Mouse (Mus musculus) heart, adult 8-10 months (tissue): Measurements from ENCODE around the gene Eri3. TPM values are rescaled to one million over a fixed set of nuclear protein-coding genes. Genes with fewer than 3 reads are reported as not detected.

ENCODE experiments used
- DNase-seq: peaks from one replicate; pipeline ENCODE4 v3.0.0; 2022; ENCODE audit warnings: low spot score
- total RNA-seq, 4 experiments: library from RNA; stranded (reverse); gene quantifications; 2 replicates each; pipeline ENCODE4 v1.2.4; 2022

Eri3 gene
- total RNA-seq, 4 experiments from 2014 or later = 85.6 to 111 (median 98.8) TPM

DNA sequence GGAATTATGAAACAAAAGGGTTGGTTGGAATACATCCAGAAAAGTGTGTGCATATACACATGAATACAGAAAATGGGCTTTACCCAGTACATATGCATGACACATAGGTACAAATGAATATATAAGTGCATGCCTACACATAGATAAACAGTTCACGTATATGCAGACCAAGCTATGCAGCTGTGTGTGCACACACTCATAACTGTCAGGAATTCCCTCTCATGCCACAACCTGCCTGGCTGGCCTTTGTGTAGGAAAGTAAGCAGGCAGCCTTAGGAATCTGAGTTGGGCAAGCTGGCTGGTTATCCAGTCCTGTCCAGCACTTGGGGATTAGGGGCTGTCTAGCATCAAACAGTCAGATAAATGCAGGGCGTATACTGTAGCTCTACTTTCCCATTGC is 72.9 kb downstream of the Eri3 start:
- no peak for DNase-seq

DNA sequence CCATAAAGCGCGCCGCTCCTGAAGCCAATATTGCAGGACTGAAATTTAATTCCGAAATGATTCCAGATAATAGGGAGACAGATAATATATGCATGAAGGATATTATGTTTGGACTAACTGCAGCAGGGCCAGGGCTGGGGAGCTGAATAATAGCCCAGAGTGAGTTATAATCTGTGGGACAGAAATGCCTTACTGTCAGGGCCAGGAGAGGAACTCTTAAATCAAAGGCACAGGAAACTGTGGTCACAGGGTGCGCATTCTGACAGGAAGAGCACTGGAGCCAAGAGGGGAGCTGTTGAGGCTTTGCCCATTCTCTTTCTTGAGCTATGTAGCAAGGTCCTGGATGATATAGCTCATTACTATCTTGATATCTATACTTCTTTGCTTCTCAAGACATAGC is 74.5 kb downstream of the Eri3 start:
- no peak for DNase-seq

DNA sequence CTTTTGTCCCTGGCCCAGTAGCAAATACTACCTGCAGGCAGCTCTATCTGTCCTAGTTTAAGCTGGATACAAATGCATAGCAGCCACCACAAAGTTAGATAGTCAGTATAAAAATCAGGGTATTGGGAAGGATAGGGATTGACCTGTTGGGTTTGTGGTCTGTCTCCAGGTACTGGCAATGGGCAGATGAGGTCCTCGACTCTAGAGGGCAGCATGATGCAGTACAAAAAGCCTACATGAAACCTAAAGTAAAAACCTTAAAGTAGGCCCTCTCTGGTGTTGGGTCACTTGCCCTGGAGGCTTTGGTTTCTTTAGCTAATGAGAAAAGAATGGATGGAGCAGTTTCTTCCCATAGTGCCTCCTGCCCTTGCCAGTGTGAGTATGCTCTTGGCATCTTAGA is 78.3 kb downstream of the Eri3 start:
- no peak for DNase-seq

DNA sequence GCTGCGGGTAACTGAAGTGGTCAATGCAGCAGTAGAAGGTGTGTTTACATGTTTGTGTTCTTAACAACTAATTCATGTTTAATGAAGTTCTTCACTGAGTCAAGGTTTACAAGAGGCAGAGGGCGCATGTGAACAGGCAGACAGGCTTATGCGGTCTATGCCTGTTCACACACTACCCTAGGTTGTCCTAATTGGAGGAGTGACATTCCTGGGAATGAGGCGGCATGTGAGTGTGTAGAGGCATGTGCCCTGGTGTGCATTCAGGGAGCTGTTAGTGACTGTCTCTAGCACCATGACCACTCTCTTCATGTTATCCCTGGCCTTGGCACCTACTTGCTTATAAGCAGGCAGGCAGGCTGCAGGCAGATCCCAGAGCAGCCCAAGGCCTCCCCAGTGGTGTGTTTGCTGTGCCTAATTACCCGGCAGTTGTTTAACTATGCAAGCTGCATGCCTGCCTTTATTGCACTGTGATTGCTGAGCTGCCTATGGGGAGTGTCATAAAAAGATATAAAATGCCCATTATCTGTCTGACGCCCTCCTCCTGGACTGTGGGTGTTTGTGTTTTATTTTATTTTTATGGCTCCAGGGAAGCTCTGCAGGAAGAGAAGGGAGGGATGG is 80.0 kb downstream of the Eri3 start:
- no peak for DNase-seq

DNA sequence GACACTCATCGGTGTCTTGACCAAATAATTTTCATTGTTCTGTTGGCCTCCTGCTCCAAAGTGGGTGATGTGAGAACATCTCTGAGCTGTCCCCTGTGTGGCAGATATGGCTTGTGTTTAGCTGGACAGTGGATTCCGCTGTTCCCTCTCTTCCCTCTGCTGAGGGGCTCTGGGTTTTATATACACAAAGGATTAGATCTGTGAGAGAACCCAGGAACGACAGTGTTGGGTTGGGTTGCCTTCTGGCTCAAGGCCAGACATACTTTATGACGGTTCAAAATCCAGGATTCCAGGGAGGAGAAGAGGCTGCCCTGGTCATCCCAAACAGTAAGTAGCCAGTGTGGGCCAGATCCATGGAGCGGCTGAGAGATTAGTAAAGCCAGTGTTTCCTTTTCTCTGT is 83.4 kb downstream of the Eri3 start:
- no peak for DNase-seq

DNA sequence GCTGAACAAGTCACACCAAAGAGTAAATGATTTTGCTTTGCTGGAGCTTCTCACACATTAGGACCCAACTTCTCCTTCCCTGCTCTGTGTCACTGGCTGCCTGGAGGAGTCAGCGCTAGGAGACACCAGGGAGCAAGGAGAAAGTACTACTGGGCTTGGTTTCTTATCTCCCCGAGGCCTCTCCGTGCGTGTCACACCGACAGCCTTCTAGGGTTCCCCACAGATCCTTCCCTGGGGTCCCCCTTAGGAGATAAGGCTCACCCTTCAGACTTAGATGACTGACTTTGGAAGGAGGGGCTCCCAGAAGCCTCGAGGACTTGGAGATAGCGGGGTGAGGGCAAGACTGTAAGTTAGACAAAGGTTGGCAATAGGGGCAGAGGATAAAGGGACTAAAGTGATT is 84.5 kb downstream of the Eri3 start:
- no peak for DNase-seq

DNA sequence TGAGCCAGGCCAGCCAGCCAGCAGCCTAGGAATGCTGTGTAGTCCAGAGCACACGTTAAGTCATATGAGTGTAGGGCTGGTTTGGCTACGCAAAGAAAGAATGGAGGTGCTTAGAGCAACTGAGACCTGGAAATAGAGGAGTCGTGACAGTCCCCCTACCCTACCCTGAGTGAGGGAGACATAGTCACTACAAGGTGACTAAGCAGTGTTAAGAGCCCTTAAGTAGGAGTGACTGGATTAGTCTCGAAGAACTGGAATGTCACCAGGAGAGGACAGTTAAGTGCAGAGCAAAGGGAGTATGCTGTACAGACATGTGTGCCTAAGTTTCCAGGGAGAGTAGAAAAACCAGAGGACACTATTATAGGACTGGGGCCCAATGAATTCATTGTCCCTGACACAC is 86.0 kb downstream of the Eri3 start:
- no peak for DNase-seq

DNA sequence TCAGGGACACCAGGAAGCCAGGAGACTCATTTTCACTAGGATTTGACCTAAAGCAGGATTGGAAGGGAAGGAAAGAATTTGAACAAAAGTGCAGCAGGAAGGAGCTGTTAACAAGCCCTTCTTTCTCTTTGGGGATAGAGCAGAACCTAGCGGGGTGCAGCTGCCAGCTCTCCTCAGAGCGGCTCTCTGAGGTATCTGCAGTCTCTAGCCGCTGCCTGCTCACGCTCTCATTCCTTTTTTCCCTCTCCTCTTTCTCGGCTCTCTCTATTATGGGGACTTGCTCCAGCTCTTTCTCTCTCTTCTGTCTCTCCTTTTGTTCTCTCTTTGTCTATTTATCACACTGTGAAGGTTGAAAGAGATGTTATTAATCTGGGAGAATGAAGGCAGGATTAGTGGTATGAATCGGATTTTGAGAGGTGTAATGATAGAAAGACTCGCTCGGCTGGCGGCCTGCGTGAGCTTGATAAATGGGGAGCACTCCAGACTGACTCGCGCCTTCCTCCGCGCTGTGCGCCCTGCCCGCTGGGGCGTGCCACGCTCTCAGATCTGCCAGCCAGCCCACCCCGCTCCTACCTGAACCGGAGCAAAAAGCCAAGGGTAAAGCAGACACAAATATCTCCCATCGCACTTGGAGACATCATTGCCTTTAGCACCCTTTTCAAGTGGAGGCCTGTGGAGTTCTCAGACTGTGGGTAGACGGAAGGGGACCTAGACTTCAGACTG is 86.9 kb downstream of the Eri3 start:
- no peak for DNase-seq

DNA sequence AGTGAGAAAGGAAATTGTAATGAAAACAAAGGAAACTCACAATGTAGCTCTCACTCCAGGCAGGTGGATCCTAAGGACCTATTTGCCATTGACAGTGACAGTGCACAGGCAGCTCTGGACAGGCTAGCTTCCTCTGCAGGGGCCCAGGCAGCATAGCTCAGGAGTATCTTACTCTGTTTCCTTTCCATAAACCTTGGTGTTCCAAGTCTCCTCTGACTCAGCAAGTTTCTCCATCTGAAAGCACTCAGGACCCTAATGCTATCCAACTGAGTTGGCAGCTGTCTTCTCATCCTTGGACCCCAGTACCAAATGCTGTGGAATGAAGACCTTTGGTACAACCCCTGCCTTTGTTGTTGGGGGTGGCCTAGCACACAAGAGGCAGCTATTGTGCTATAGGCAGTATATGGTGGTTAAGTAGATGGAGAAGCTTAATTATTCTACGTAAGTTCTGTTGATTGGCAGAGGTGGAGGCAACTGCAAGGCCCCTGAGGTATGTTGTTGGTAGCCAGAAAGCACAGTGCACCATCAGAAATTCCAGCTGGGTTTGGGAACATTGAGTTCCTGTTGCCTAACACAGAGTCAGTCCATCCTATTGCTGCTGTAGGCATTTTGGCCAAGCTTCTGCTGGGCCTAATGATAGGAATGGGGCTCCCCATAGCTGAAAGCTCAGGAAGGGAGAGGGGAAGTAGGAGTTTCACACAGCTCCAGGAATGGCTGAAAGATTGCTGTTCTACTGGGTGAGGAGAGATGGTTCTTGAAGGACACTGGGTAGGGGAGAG is 90.9 kb downstream of the Eri3 start:
- peak; percentile 53 for DNase-seq

DNA sequence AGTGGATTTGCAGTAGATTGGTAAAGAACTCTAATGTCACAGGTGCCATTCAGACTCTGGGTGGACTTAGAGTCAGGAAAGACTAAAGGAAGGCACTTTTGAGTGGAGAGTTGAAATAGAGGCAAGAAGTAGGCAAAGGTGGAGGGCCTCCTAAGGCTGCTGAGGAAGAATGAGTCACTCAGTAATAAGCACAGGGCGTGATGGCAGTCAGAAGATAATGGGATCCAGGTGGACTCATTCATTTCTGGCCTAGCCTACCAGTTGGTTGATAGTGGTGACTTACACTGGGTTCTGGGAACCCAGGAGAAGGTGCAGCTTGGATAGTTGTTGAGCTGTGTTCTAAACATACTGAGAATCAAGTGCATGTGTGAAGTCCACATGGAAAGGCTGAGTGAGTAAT is 91.6 kb downstream of the Eri3 start:
- no peak for DNase-seq

DNA sequence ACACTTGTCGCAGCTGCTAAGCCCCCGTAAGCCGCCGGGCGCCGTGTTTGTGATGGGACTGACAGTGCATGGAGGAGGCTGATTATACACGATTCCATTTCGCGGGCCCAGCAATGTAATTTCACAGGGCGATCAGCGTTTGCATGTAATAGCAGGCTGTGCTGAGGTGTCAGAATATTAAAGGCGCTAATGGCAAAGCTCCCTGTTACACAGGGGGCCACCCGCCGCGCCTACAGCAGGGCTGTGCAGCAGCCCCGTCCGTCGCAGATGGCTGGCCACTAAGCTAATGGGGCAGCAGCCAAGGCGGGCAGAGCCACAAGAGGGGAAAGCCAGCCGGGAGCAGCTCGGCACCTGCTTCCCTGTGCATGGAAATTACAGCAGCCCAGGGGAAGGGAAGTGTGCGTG is 94.9 kb downstream of the Eri3 start:
- no peak for DNase-seq

DNA sequence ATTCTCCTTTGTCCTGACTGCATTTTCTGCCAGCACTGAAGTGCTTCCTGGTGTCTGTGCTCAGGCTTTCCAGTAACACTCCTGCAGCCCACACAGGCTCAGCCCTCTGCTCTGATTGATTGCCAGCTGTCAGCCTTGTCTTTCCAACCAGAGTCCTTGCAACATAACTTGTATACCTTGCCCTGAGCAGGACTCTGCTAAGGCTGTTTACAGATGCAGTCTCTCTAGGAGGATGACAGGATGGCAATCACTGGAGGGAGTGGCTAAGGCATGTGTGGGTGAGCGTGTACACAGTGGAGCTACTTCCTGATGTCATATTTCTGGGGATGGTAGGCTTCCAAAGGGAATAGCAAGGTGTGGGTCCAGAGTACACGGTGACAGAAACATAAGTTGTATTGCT is 95.7 kb downstream of the Eri3 start:
- DNase-seq = no peak

DNA sequence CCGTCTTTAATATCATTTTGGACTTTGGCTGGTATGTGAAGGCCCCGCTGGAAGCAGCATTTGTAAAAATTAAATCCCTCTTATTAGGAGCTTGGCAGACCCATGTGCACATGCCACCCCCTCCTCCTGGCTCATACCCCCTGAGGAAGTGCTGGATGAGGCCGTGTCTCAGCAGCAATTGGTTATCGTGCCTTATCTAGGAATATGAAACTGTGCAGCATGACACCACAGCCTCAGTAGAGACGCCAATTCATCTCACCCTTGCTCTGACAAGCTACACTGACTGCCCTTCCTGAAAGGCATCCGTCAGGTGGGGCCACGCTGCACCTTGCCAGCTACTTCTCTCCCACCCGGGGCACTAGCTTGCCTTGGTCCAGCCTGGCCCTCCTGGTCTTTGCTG is 96.3 kb downstream of the Eri3 start:
- DNase-seq = no peak

DNA sequence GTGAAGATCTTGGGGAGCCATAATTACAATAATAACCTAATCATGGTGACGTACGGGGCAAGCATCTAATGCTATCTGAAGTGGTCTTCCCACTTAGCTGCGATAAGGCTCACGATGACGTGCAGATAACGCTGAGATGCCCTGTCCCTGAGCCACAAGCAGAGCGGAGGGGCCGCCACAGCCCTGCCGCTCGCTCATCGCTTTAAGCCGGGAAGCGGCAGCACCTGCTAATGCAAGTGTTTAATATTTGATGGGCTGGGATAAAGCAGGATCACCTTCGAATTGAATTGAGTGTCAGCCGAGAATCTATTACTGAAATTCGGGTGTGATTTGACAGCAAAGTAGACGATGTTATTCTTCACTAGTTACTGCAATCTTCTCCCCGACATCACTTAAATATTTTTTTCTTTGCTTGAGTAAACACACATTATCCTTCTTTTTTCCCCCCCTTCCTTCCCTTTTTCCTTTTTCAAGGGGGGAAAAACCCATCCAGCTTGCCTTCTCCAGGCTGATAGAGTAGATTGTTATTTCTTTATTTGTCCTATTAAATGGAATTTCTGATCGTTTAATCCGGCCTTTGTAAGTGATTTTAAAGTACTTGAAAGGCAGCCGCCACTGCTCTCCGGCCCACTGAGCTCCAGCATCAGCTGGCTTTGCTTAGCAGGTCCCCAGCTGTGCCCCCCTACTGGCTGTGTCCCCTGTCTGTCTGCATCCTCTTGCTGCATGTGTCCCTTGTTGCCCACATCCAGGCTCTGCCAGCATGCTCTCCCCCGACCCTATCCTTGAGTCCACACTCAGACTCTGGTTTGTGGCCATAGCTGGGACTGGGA is 97.0 kb downstream of the Eri3 start:
- no peak for DNase-seq

DNA sequence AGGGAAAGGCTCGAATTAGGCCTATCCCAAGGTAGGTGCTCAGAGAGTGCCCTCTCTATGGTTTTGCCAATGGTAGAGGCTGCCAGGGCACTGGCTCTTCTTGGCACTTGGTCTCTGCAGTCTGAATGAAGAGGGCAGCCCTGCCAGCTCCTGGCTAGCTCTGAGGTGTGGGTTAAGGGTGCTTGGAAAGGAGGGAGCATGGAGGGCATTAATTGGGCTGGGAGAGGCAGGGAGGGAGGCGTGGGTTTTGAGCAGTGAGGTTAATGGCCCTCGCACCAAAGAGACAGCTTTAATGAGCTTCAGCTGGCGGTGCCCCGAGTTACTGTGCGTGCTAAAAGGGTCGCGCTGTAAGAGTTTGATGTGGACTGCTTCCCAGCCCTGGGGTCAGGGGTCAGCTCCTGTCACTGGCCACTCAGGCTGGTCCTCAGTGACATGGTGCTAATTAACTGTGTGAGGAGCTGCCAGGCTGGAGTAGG is 101.5 kb downstream of the Eri3 start:
- no peak for DNase-seq

DNA sequence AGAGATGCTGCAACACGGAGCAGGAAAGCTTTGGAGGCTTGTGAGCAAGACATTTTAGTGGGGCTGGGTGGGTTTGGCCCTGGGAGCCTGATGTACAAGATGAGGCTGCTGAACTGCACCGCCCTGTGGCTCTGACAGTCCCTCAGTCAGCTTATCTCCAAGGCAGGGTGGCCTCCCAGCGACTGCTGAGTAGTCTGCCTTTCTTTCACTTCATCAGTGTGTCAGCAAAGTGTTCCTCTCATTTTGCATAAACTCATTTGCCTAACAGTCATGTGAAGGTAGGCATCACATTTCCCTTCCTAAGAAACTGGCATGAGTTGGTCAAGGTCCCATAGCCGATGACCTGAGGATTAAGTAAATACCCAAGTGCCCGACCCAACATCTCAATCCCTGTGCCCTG is 102.6 kb downstream of the Eri3 start:
- DNase-seq = no peak

DNA sequence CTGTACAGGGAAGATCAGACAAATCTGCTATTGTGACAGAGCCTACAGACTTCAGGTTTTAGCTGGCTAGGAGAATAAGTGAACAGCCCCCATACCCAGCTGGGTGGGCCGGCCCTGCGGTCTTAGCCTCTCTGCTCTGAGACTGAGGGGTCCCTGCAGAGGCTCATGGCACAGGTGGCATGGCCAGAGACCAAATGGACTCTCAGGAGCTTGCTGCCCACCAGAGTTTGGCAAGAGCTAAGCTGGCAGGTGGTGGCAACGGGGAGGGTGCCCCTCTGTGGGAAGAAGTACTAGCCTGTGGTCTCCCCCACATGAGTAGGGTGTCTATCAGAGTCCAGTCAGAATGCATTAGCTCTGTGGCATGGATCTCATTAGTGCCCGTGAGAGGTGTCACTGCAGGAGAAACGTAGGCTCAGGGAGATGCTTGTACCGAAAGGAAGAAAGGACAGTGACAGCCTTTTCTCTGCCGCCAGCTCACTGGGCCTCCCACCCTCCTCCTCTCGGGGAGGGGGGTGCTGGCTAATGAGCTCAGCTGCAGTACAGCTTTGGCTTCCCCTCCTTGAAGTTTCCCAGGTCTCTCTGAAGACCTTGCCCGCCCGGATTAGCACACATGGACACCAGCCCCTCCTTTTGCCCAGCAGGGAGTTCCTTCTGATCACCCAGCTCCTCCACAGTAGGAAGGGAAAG is 104.0 kb downstream of the Eri3 start:
- no peak for DNase-seq

DNA sequence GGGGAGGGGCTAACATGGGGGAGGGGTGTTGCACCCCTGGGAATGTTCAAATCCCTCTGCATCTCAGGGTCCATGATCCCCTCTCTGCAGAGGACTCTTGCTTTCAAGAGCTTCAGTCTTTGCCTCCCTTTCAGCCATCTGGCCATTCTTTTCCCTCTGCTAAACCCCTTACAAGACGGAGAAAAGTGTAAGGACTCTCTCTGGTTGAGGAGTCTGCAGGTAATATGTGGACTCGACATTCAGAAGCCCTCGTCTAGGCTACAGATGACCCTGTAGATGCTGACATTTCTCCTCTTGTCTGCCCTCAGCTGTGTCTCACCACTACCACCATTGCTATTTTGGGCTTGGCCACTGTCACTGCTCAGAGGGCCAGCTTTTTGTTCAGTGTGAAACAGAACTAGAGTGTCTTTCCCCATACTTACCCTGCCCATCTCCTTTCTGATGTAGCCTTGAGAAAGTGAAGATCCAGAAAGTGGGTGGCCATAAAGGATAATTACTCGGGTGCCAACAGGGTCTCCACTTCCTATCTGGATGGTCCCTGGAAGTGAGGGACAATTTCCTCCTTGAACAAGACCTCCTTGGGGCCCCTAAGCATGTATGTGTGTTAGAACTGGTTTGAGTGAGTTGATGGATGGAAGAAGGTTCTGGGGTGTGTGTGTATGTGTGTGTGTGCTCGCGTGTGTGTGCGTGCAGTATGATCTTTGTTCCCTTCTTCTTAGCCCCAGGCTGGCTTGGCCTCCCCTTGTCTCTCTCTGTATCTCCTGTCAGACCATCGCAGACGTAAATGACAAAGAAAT is 104.7 kb downstream of the Eri3 start:
- no peak for DNase-seq

DNA sequence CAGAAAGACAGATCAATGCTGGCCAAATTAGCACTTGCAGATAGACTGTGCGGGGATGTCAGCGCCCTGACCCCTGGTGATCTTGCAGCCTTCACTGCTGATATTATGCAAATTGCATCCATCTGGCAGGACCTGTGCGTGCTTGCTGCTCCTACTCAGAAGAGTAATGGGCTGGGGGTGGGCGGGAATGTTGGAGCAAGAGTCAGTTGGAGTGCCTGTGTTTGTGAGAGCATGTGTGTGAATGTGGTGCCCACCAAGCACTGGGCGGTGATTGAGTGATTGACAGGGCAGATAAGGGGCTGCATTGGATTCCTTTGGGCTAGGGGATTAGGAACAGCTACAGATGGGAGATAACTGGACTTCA is 105.3 kb downstream of the Eri3 start:
- DNase-seq = no peak

DNA sequence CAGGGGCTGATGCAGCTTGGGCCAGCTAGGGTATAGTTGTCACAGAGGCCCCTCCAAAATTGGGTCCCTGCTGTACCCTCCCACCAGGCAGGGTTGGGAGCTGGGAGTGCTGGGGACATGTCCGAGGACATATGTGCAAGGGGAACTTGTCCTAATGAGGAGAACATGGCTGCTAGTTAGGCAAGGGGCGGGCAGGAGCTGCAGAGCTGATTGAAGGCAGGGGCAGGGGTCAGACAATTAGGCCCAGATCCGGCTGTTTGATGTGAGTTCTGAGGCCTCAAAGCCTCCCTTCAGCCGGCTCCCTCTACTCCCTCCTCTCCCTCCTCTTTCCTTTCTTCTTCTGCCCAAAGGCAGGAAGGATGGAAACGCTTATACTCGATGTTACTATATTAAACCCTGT is 106.8 kb downstream of the Eri3 start:
- no peak for DNase-seq

DNA sequence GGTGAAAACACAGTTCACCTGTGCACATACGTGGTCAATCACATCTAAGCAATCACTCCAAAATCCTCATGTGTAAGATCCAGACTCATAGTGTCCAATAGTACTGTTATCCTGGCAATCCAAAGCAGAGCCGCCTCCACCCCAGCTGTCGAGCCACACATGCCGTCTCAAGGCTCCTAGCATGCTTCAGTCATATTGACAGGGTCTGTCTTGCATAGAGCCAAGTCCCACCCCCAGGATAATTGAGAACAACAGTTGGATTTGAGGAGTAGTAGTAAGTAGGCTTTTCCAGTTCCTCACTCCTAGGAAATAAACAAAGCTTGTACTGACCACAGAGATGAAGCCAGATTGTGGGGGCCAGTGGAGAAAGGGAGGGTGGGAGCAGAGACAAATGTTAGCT is 107.5 kb downstream of the Eri3 start:
- no peak for DNase-seq
